Mouse (Mus musculus): ENCODE results near the gene Strada.
"Not testable (repeated sequence)": the region's sequence is repeated elsewhere in the genome, so short reads cannot be mapped to it uniquely, and the experiment has no call there.

- TF ChIP-seq POLR2A (IDR thresholded peaks at IDR 0.05; ENCODE audit: borderline replicate concordance, low read depth, low read length); CTCF (IDR thresholded peaks at IDR 0.05; ENCODE audit: low read depth, low read length): not testable (repeated sequence)
These were observed 2.0 kb downstream of the Strada start for GRCm38 (mm10) chr11:106199997-106200396.
